Comparison of ENCODE assay signal across 24 mouse cellular contexts in genomic region chr1:167237798-167238197, GRCm38 (mm10). TPM values are rescaled to one million over a fixed set of nuclear protein-coding genes. Genes with fewer than 3 reads are reported as not detected.
DNase-seq lines count a peak whose midpoint lies in the region; ATAC-seq and TF ChIP-seq lines count a peak whose summit lies in the region.
"Had no signal": no experiment of that assay in that cellular context is flagged by ENCODE, and none has a peak within 500 bp of the region (broad histone marks: within the 10 kb centered on the region; RNA-seq: fewer than 3 reads in every experiment).

No protein-coding gene starts in this region.

- 82% methylated on average over 11 of the region's 11 CpGs for WGBS in hindbrain, embryonic 10.5 days
- WGBS in hindbrain, embryonic 13.5 days: 78% methylated on average over 11 of the region's 11 CpGs
- 89% methylated on average over 11 of the region's 11 CpGs for WGBS in liver, postnatal 0 days (ENCODE audit: insufficient replicate concordance)

- H3K4me2 ChIP-seq in hindbrain, embryonic 13.5 days: no peak overlapping the region
- H3K4me2 ChIP-seq in liver, postnatal 0 days (ENCODE audit: low read depth, low read length): no peak overlapping the region
- H3K4me2 ChIP-seq: heart, embryonic 15.5 days; hindbrain, embryonic 12.5 days; limb, embryonic 15.5 days; liver, embryonic 15.5 days; neural tube, embryonic 12.5 days had no signal

- no peak overlapping the region for H3K9ac ChIP-seq in hindbrain, embryonic 13.5 days
- no peak overlapping the region for H3K9ac ChIP-seq in liver, postnatal 0 days (replicated peaks)
- H3K9ac ChIP-seq: heart, embryonic 15.5 days; hindbrain, embryonic 12.5 days; limb, embryonic 15.5 days; liver, embryonic 15.5 days; neural tube, embryonic 12.5 days had no signal

- H3K27me3 ChIP-seq in hindbrain, embryonic 10.5 days (ENCODE audit: insufficient read depth, poor library complexity, severe bottlenecking): no peaks in the 10 kb centered on the region
- no peaks in the 10 kb centered on the region for H3K27me3 ChIP-seq in hindbrain, embryonic 13.5 days
- H3K27me3 ChIP-seq in megakaryocyte, embryonic 14.5 days (replicated peaks): no peaks in the 10 kb centered on the region
- no peaks in the 10 kb centered on the region for H3K27me3 ChIP-seq in liver, postnatal 0 days (ENCODE audit: insufficient read depth, low read length)
- H3K27me3 ChIP-seq: heart, embryonic 15.5 days; hindbrain, embryonic 12.5 days; limb, embryonic 15.5 days; liver, embryonic 15.5 days; neural tube, embryonic 12.5 days had no signal

- H3K4me1 ChIP-seq in hindbrain, embryonic 10.5 days (replicated peaks): peaks cover 61% of the 10 kb centered on the region
- H3K4me1 ChIP-seq in hindbrain, embryonic 13.5 days (replicated peaks): peaks cover 46% of the 10 kb centered on the region
- H3K4me1 ChIP-seq in megakaryocyte, embryonic 14.5 days: peaks cover 72% of the 10 kb centered on the region
- peaks cover 7% of the 10 kb centered on the region for H3K4me1 ChIP-seq in liver, postnatal 0 days (ENCODE audit: insufficient read depth)

- no peaks in the 10 kb centered on the region for H3K9me3 ChIP-seq in hindbrain, embryonic 10.5 days
- H3K9me3 ChIP-seq in hindbrain, embryonic 13.5 days: no peaks in the 10 kb centered on the region
- H3K9me3 ChIP-seq in megakaryocyte, embryonic 14.5 days: no peaks in the 10 kb centered on the region
- H3K9me3 ChIP-seq in liver, postnatal 0 days (ENCODE audit: low read length): no peaks in the 10 kb centered on the region
- H3K9me3 ChIP-seq: G1E; heart, embryonic 15.5 days; hindbrain, embryonic 12.5 days; limb, embryonic 15.5 days; liver, embryonic 15.5 days; midbrain, embryonic 10.5 days; neural tube, embryonic 12.5 days had no signal

- no peak for TF ChIP-seq EP300 in liver, postnatal 0 days (IDR thresholded peaks at IDR 0.05; ENCODE audit: low read depth)

- no peak overlapping the region for H3K4me3 ChIP-seq in hindbrain, embryonic 10.5 days
- no peak overlapping the region for H3K4me3 ChIP-seq in hindbrain, embryonic 13.5 days
- peak overlapping the region; percentile 6 for H3K4me3 ChIP-seq in megakaryocyte, embryonic 14.5 days (replicated peaks)
- no peak overlapping the region for H3K4me3 ChIP-seq in liver, postnatal 0 days (ENCODE audit: low read depth, low read length)
- H3K4me3 ChIP-seq: heart, embryonic 15.5 days; hindbrain, embryonic 12.5 days; limb, embryonic 15.5 days; liver, embryonic 15.5 days; midbrain, embryonic 10.5 days; neural tube, embryonic 12.5 days had no signal

- peaks cover 50% of the 10 kb centered on the region for H3K36me3 ChIP-seq in hindbrain, embryonic 10.5 days
- H3K36me3 ChIP-seq in hindbrain, embryonic 13.5 days: peaks cover 29% of the 10 kb centered on the region
- H3K36me3 ChIP-seq in megakaryocyte, embryonic 14.5 days (replicated peaks; ENCODE audit: low read length): peaks cover 69% of the 10 kb centered on the region
- H3K36me3 ChIP-seq in liver, postnatal 0 days (replicated peaks; ENCODE audit: insufficient read depth, low read length): peaks cover 11% of the 10 kb centered on the region; the same call in 1 of the 2 replicates

- 0 out of 2 replicates have a peak overlapping the region, but pooled peaks have one; percentile 35 for H3K27ac ChIP-seq in hindbrain, embryonic 10.5 days
- H3K27ac ChIP-seq in hindbrain, embryonic 13.5 days: no peak overlapping the region
- H3K27ac ChIP-seq in liver, postnatal 0 days (ENCODE audit: low read depth): no peak overlapping the region
- H3K27ac ChIP-seq: heart, embryonic 15.5 days; hindbrain, embryonic 12.5 days; limb, embryonic 15.5 days; liver, embryonic 15.5 days; neural tube, embryonic 12.5 days; stomach, postnatal 0 days had no signal

- no peak for TF ChIP-seq CTCF in liver, postnatal 0 days (IDR thresholded peaks at IDR 0.05; ENCODE audit: low read depth)

- ATAC-seq in frontal cortex, adult (ENCODE audit: low TSS enrichment): peak; percentile 62
- ATAC-seq in hindbrain, embryonic 13.5 days (ENCODE audit: low FRiP score): no peak
- ATAC-seq in megakaryocyte, adult 5-6 weeks (ENCODE audit: poor library complexity, severe bottlenecking): no peak
- no peak for ATAC-seq in liver, postnatal 0 days
- ATAC-seq: CD4-positive, CD25-positive, alpha-beta regulatory T cell, adult 4 months; inflammation-experienced regulatory T-cells, adult 6 months had no signal

- DNase-seq in frontal cortex, postnatal 36 days (ENCODE audit: low spot score in 2 of 2): no peak
- DNase-seq in hindbrain, embryonic 10.5 days (ENCODE audit: low spot score): no peak
- peak; percentile 69 for DNase-seq in lung, postnatal 25 days (ENCODE audit: low spot score)
- no peak for DNase-seq in liver, postnatal 0 days
- DNase-seq: adrenal gland, postnatal 25 days; cerebellum, adult 2 months; cerebellum, postnatal 36 days; gastrocnemius, postnatal 14 days; kidney, adult 2 months; right cerebral cortex, adult 18-20 months had no signal

RNA-seq across cellular contexts. Expression of gene Uck2, which starts 47.3 kb away (rescaled TPM):
- 113 and 125 TPM in 2 replicates for polyA plus RNA-seq in hindbrain, embryonic 10.5 days (2016; fragmentation: Nextera tagmentation; extraction: Ambion mirVana)
- 58.4 and 63.4 TPM in 2 replicates for polyA plus RNA-seq in hindbrain, embryonic 13.5 days (2015; fragmentation: Nextera tagmentation; extraction: Ambion mirVana)
- polyA plus RNA-seq in megakaryocyte, embryonic 14.5 days (2012; ENCODE audit: insufficient read depth, low replicate concordance): 367 and 525 TPM in 2 replicates
- 71.2 and 79.5 TPM in 2 replicates for total RNA-seq in megakaryocyte, adult 5-6 weeks (2015)
- total RNA-seq in megakaryocyte, adult 5-6 weeks (2017): 75.3 and 77.6 TPM in 2 replicates
- polyA plus RNA-seq in liver, postnatal 0 days (2015; fragmentation: Nextera tagmentation; extraction: Ambion mirVana): 18.6 and 20.9 TPM in 2 replicates
